Mouse (Mus musculus): Measurements from ENCODE around the gene Ddit4.

- no peak for TF ChIP-seq CTCF (IDR thresholded peaks at IDR 0.05; ENCODE audit: control insufficient read depth, insufficient read depth, insufficient read length)
- no peak for TF ChIP-seq USF1 (IDR thresholded peaks at IDR 0.05; ENCODE audit: low read depth)
- no peak for TF ChIP-seq MAX (IDR thresholded peaks at IDR 0.05)
- TF ChIP-seq MYOD1 (IDR thresholded peaks at IDR 0.05; ENCODE audit: control insufficient read depth, insufficient read length, low read depth): no peak
- TF ChIP-seq CEBPB (IDR thresholded peaks at IDR 0.05; ENCODE audit: low read depth): no peak
Measured at GRCm38 (mm10) chr10:59932521-59932920, 19.1 kb downstream of the Ddit4 start.

Data from C2C12 (cell line).